Mouse (Mus musculus): ENCODE data around the gene Gm1604a. TPM values are rescaled to one million over a fixed set of nuclear protein-coding genes. Genes with fewer than 3 reads are reported as not detected.
"Not testable (repeated sequence)": the region's sequence is repeated elsewhere in the genome, so short reads cannot be mapped to it uniquely, and the experiment has no call there.

Gm1604a gene
- under 1 TPM; 0.48 to 0.55 TPM for total RNA-seq (2021)
- long read RNA-seq, experiment 1: 0 reads
- long read RNA-seq, experiment 2: 0 reads

- DNase-seq (ENCODE audit: low spot score in 2 of 2): not testable (repeated sequence)
Measured at GRCm38 (mm10) chr17:7025257-7025656, at the start of gene Gm1604a. Gm1604a (plus strand) TSS chr17:7025568.

GRCm38 (mm10) chr17:6978287-6979248, 46.8 kb upstream of the Gm1604a start, which contains the start of gene Gm49721:
Gm49721 (plus strand) TSS chr17:6978904.
- peak; percentile 40 to 47 for DNase-seq (ENCODE audit: low spot score in 2 of 2)

- DNase-seq (ENCODE audit: low spot score in 2 of 2): not testable (repeated sequence)
Measured at GRCm38 (mm10) chr17:6979380-6979779, 46.0 kb upstream of the Gm1604a start.

GRCm38 (mm10) chr17:6980144-6980543, 45.2 kb upstream of the Gm1604a start:
- not testable (repeated sequence) for DNase-seq (ENCODE audit: low spot score in 2 of 2)

- DNase-seq (ENCODE audit: low spot score in 2 of 2): not testable (repeated sequence)
Measured at GRCm38 (mm10) chr17:6986118-6986517, 39.2 kb upstream of the Gm1604a start.

GRCm38 (mm10) chr17:6995504-6995903, 29.9 kb upstream of the Gm1604a start:
- DNase-seq (ENCODE audit: low spot score in 2 of 2): not testable (repeated sequence)

GRCm38 (mm10) chr17:6996826-6997225, 28.5 kb upstream of the Gm1604a start:
- DNase-seq (ENCODE audit: low spot score in 2 of 2): not testable (repeated sequence)

- not testable (repeated sequence) for DNase-seq (ENCODE audit: low spot score in 2 of 2)
Measured at GRCm38 (mm10) chr17:6997778-6998490, 27.4 kb upstream of the Gm1604a start.

- not testable (repeated sequence) for DNase-seq (ENCODE audit: low spot score in 2 of 2)
Measured at GRCm38 (mm10) chr17:7001790-7002585, 23.4 kb upstream of the Gm1604a start.

- DNase-seq (ENCODE audit: low spot score in 2 of 2): not testable (repeated sequence)
Measured at GRCm38 (mm10) chr17:7003392-7003791, 22.0 kb upstream of the Gm1604a start.

- not testable (repeated sequence) for DNase-seq (ENCODE audit: low spot score in 2 of 2)
Measured at GRCm38 (mm10) chr17:7005646-7006045, 19.7 kb upstream of the Gm1604a start.

GRCm38 (mm10) chr17:7008885-7009284, 16.5 kb upstream of the Gm1604a start:
- DNase-seq (ENCODE audit: low spot score in 2 of 2): not testable (repeated sequence)

- not testable (repeated sequence) for DNase-seq (ENCODE audit: low spot score in 2 of 2)
Measured at GRCm38 (mm10) chr17:7009440-7009839, 15.9 kb upstream of the Gm1604a start.

GRCm38 (mm10) chr17:7009901-7010300, 15.5 kb upstream of the Gm1604a start:
- DNase-seq (ENCODE audit: low spot score in 2 of 2): not testable (repeated sequence)

GRCm38 (mm10) chr17:7014190-7014589, 11.2 kb upstream of the Gm1604a start:
- not testable (repeated sequence) for DNase-seq (ENCODE audit: low spot score in 2 of 2)

- DNase-seq (ENCODE audit: low spot score in 2 of 2): not testable (repeated sequence)
Measured at GRCm38 (mm10) chr17:7025764-7026346, 487 bp downstream of the Gm1604a start.

GRCm38 (mm10) chr17:7030204-7030603, 4.8 kb downstream of the Gm1604a start:
- DNase-seq (ENCODE audit: low spot score in 2 of 2): not testable (repeated sequence)

- not testable (repeated sequence) for DNase-seq (ENCODE audit: low spot score in 2 of 2)
Measured at GRCm38 (mm10) chr17:7030622-7031174, 5.3 kb downstream of the Gm1604a start.

- DNase-seq (ENCODE audit: low spot score in 2 of 2): not testable (repeated sequence)
Measured at GRCm38 (mm10) chr17:7033192-7034166, 8.1 kb downstream of the Gm1604a start.
